Mouse (Mus musculus): ENCODE results near the gene Kif17.

GRCm38 (mm10) chr4:138335036-138335435 is 84.8 kb downstream of the Kif17 start:
- no peak for TF ChIP-seq CTCF (IDR thresholded peaks at IDR 0.05; ENCODE audit: low read depth)
- no peak for TF ChIP-seq EP300 (optimal IDR thresholded peaks at IDR 0.05)

Measured in stomach, postnatal 0 days (tissue).